Mouse (Mus musculus) kidney, adult 2 months (tissue): ENCODE results near the gene Parp12.

Experiments used
- CTCF ChIP-seq: fragments of 200-500 bp; conservative IDR thresholded peaks from 2 replicates; pipeline ENCODE4 v1.5.1; 2011; ENCODE audit warnings: low read depth, mild to moderate bottlenecking, control low read depth, low read length, moderate library complexity, mixed read lengths; ENCODE audit not compliant: insufficient read depth, insufficient read length
- POLR2A ChIP-seq: fragments of 200-500 bp; IDR thresholded peaks from one replicate; pipeline ENCODE4 v1.6.1; 2011; ENCODE audit warnings: low read depth, low read length, control low read depth

DNA sequence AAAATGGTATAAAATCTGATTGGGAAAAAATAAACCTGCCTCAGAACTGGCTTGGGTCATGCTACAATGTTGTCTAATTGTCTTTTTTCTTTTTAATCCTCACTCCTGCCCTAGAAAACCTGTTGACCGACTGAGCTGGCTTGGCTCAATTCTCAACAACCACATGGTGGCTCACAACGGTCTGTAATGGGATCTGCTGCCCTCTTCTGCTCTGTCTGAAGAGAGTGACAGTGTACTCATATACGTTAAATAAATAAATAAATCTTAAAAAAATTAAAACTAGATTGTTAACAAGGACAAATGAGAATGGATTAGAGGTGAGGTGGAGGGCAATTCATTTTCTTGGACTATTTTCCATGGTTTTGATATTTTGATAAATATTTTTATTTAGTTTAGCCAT lies 2.5 kb upstream of the Parp12 start:
- TF ChIP-seq POLR2A (no peak), CTCF (no peak)
